Mouse (Mus musculus) MN1 (cell line): ENCODE results near the gene Aldh3b1.

Experiments used
- DNase-seq: peaks from one replicate; pipeline ENCODE4 v3.0.0-alpha.2; 2016; ENCODE audit warnings: low spot score

Gene Aldh3b1

GRCm38 (mm10) chr19:3875045-3875444 is 54.6 kb downstream of the Aldh3b1 start:
- DNase-seq = no peak

- peak; percentile 44 for DNase-seq
These were observed 57.2 kb downstream of the Aldh3b1 start for GRCm38 (mm10) chr19:3872373-3872772.

GRCm38 (mm10) chr19:3871468-3871867 is 58.1 kb downstream of the Aldh3b1 start:
- DNase-seq = no peak

- DNase-seq = no peak
These were observed 61.3 kb downstream of the Aldh3b1 start for GRCm38 (mm10) chr19:3868290-3868689.

GRCm38 (mm10) chr19:3864960-3865359 is 64.6 kb downstream of the Aldh3b1 start:
- DNase-seq = no peak
